Mouse (Mus musculus): ENCODE data around the gene Ptms. TPM values are rescaled to one million over a fixed set of nuclear protein-coding genes. Genes with fewer than 3 reads are reported as not detected.

Gene Ptms
- polyA plus RNA-seq, 1 experiment from 2014 or later: 454 TPM

- Histone ChIP-seq H3K36me3 (no peaks in the 10 kb centered on the region), H3K9ac (no peak overlapping the region), H3K4me2 (no peak overlapping the region), H3K4me3 (no peak overlapping the region), H3K27ac (no peak overlapping the region), H3K4me1 (no peaks in the 10 kb centered on the region), H3K9me3 (no peaks in the 10 kb centered on the region), H3K27me3 (no peaks in the 10 kb centered on the region)
- WGBS: 38% methylated on average over 6 of the region's 6 CpGs
- no peak for ATAC-seq (ENCODE audit: borderline replicate concordance, extremely low read depth, low FRiP score, low TSS enrichment)
These were observed 40.5 kb downstream of the Ptms start for GRCm38 (mm10) chr6:124879390-124879789.

- Histone ChIP-seq H3K9me3 (no peaks in the 10 kb centered on the region), H3K36me3 (no peaks in the 10 kb centered on the region), H3K4me1 (no peaks in the 10 kb centered on the region), H3K4me3 (no peak overlapping the region), H3K27me3 (no peaks in the 10 kb centered on the region), H3K27ac (no peak overlapping the region), H3K9ac (no peak overlapping the region), H3K4me2 (no peak overlapping the region)
- WGBS: 32% methylated on average over 2 of the region's 3 CpGs
- no peak for ATAC-seq (ENCODE audit: borderline replicate concordance, extremely low read depth, low FRiP score, low TSS enrichment)
These were observed 45.6 kb downstream of the Ptms start for GRCm38 (mm10) chr6:124874348-124874747.

- H3K27ac ChIP-seq: no peak overlapping the region
- H3K4me1 ChIP-seq: peaks cover 16% of the 10 kb centered on the region
- 54% methylated on average over 6 of the region's 7 CpGs for WGBS
- no peaks in the 10 kb centered on the region for H3K9me3 ChIP-seq
- H3K36me3 ChIP-seq: no peaks in the 10 kb centered on the region
- H3K4me2 ChIP-seq: no peak overlapping the region
- peaks cover 51% of the 10 kb centered on the region for H3K27me3 ChIP-seq
- H3K9ac ChIP-seq: no peak overlapping the region
- ATAC-seq (ENCODE audit: borderline replicate concordance, extremely low read depth, low FRiP score, low TSS enrichment): no peak
- H3K4me3 ChIP-seq: no peak overlapping the region
These were observed 53.3 kb downstream of the Ptms start for GRCm38 (mm10) chr6:124866560-124866959.

- Histone ChIP-seq H3K4me1 (peaks cover 16% of the 10 kb centered on the region), H3K4me2 (no peak overlapping the region), H3K27ac (no peak overlapping the region), H3K4me3 (no peak overlapping the region), H3K9ac (no peak overlapping the region), H3K36me3 (no peaks in the 10 kb centered on the region), H3K9me3 (no peaks in the 10 kb centered on the region), H3K27me3 (peaks cover 58% of the 10 kb centered on the region)
- ATAC-seq (ENCODE audit: borderline replicate concordance, extremely low read depth, low FRiP score, low TSS enrichment): no peak
- WGBS: 33% methylated on average over 18 of the region's 18 CpGs
These were observed 54.0 kb downstream of the Ptms start for GRCm38 (mm10) chr6:124865766-124866362.

Other genes starting within 250 kb of the Ptms start
- gene Emg1, start 207.9 kb downstream of the Ptms start, polyA plus RNA-seq (2015; fragmentation: Nextera tagmentation; extraction: Ambion mirVana): 199 and 200 TPM in 2 replicates
- 327 and 340 TPM in 2 replicates for gene Phb2, start 207.8 kb downstream of the Ptms start, polyA plus RNA-seq (2015; fragmentation: Nextera tagmentation; extraction: Ambion mirVana)
- gene Ptpn6, start 181.4 kb downstream of the Ptms start, polyA plus RNA-seq (2015; fragmentation: Nextera tagmentation; extraction: Ambion mirVana): 17.3 and 24.3 TPM in 2 replicates
- gene Grcc10, start 178.7 kb downstream of the Ptms start, polyA plus RNA-seq (2015; fragmentation: Nextera tagmentation; extraction: Ambion mirVana): 406 and 416 TPM in 2 replicates
- gene Gm45234, start 164.1 kb downstream of the Ptms start, polyA plus RNA-seq (2015; fragmentation: Nextera tagmentation; extraction: Ambion mirVana): not detected in 2 replicates
- 15.6 and 16.1 TPM in 2 replicates for gene Atn1, start 163.6 kb downstream of the Ptms start, polyA plus RNA-seq (2015; fragmentation: Nextera tagmentation; extraction: Ambion mirVana)
- gene Eno2, start 150.4 kb downstream of the Ptms start, polyA plus RNA-seq (2015; fragmentation: Nextera tagmentation; extraction: Ambion mirVana): 2.1 and 3.4 TPM in 2 replicates
- 11.7 and 13.7 TPM in 2 replicates for gene Lrrc23, start 140.4 kb downstream of the Ptms start, polyA plus RNA-seq (2015; fragmentation: Nextera tagmentation; extraction: Ambion mirVana)
- gene Spsb2, start 111.4 kb downstream of the Ptms start, polyA plus RNA-seq (2015; fragmentation: Nextera tagmentation; extraction: Ambion mirVana): 11.6 and 12.7 TPM in 2 replicates
- gene Tpi1, start 105.8 kb downstream of the Ptms start, polyA plus RNA-seq (2015; fragmentation: Nextera tagmentation; extraction: Ambion mirVana): 712 and 746 TPM in 2 replicates
- 149 and 152 TPM in 2 replicates for gene Usp5, start 90.6 kb downstream of the Ptms start, polyA plus RNA-seq (2015; fragmentation: Nextera tagmentation; extraction: Ambion mirVana)
- gene Cdca3, start 90.6 kb downstream of the Ptms start, polyA plus RNA-seq (2015; fragmentation: Nextera tagmentation; extraction: Ambion mirVana): 188 and 197 TPM in 2 replicates
- gene Gnb3, start 79.8 kb downstream of the Ptms start, polyA plus RNA-seq (2015; fragmentation: Nextera tagmentation; extraction: Ambion mirVana): 0.38 and 1.1 TPM in 2 replicates
- 23.9 and 26.9 TPM in 2 replicates for gene P3h3, start 62.4 kb downstream of the Ptms start, polyA plus RNA-seq (2015; fragmentation: Nextera tagmentation; extraction: Ambion mirVana)
- gene Gpr162, start 56.1 kb downstream of the Ptms start, polyA plus RNA-seq (2015; fragmentation: Nextera tagmentation; extraction: Ambion mirVana): 0.54 and 0.59 TPM in 2 replicates
- gene Cd4, start 31.9 kb downstream of the Ptms start, polyA plus RNA-seq (2015; fragmentation: Nextera tagmentation; extraction: Ambion mirVana): 0.08 and 0.26 TPM in 2 replicates
- 2.3 TPM in 2 replicates for gene Lag3, start 8.4 kb downstream of the Ptms start, polyA plus RNA-seq (2015; fragmentation: Nextera tagmentation; extraction: Ambion mirVana)
- gene Mlf2, start 11.3 kb upstream of the Ptms start, polyA plus RNA-seq (2015; fragmentation: Nextera tagmentation; extraction: Ambion mirVana): 378 and 389 TPM in 2 replicates
- gene Cops7a, start 45.4 kb upstream of the Ptms start, polyA plus RNA-seq (2015; fragmentation: Nextera tagmentation; extraction: Ambion mirVana): 142 and 151 TPM in 2 replicates
- gene Pianp, start 76.6 kb upstream of the Ptms start, polyA plus RNA-seq (2015; fragmentation: Nextera tagmentation; extraction: Ambion mirVana): 0.74 and 0.96 TPM in 2 replicates
- gene Zfp384, start 89.0 kb upstream of the Ptms start, polyA plus RNA-seq (2015; fragmentation: Nextera tagmentation; extraction: Ambion mirVana): 21.3 and 24.4 TPM in 2 replicates
- 138 and 149 TPM in 2 replicates for gene Ing4, start 119.7 kb upstream of the Ptms start, polyA plus RNA-seq (2015; fragmentation: Nextera tagmentation; extraction: Ambion mirVana)
- gene Acrbp, start 129.6 kb upstream of the Ptms start, polyA plus RNA-seq (2015; fragmentation: Nextera tagmentation; extraction: Ambion mirVana): 10.8 and 12.9 TPM in 2 replicates
- 0.38 and 0.69 TPM in 2 replicates for gene Lpar5, start 147.8 kb upstream of the Ptms start, polyA plus RNA-seq (2015; fragmentation: Nextera tagmentation; extraction: Ambion mirVana)
- 68.5 and 69.3 TPM in 2 replicates for gene Chd4, start 175.9 kb upstream of the Ptms start, polyA plus RNA-seq (2015; fragmentation: Nextera tagmentation; extraction: Ambion mirVana)
- 56.5 and 58.8 TPM in 2 replicates for gene Nop2, start 211.8 kb upstream of the Ptms start, polyA plus RNA-seq (2015; fragmentation: Nextera tagmentation; extraction: Ambion mirVana)
- gene Iffo1, start 225.1 kb upstream of the Ptms start, polyA plus RNA-seq (2015; fragmentation: Nextera tagmentation; extraction: Ambion mirVana): 5.7 and 6.8 TPM in 2 replicates
- gene Gapdh, start 246.4 kb upstream of the Ptms start, polyA plus RNA-seq (2015; fragmentation: Nextera tagmentation; extraction: Ambion mirVana): 1,765 and 1,844 TPM in 2 replicates